Mouse (Mus musculus): ENCODE data around the gene Slc25a10. TPM values are rescaled to one million over a fixed set of nuclear protein-coding genes. Genes with fewer than 3 reads are reported as not detected.
A peak's percentile ranks its signal among the peaks of the same experiment; 100 is the strongest.

Gene Slc25a10
- polyA plus RNA-seq, 1 experiment from 2014 or later: 83.4 TPM

- Histone ChIP-seq H3K9me3 (ENCODE audit: low read length) (no peaks in the 10 kb centered on the region), H3K9ac (replicated peaks; ENCODE audit: low read depth) (peak overlapping the region; percentile 84), H3K36me3 (ENCODE audit: insufficient read depth, low read length) (peaks cover 3% of the 10 kb centered on the region; the same call in 1 of the 2 replicates), H3K27ac (ENCODE audit: low read length) (no peak overlapping the region; the same call in 1 of the 2 replicates), H3K4me2 (replicated peaks; ENCODE audit: low read depth, low read length) (peak overlapping the region; percentile 89), H3K4me1 (ENCODE audit: insufficient read depth, low read depth, low read length) (peaks cover 5% of the 10 kb centered on the region; the same call in 1 of the 2 replicates), H3K4me3 (ENCODE audit: low read depth, low read length) (peak overlapping the region; percentile 88), H3K27me3 (replicated peaks; ENCODE audit: insufficient read depth, low read length) (no peaks in the 10 kb centered on the region)
- ATAC-seq (no peak), DNase-seq (ENCODE audit: low spot score) (peak; percentile 17)
- 59% methylated on average over 6 of the region's 6 CpGs for WGBS
- TF ChIP-seq EP300 (IDR thresholded peaks at IDR 0.05): no peak
- TF ChIP-seq CTCF (IDR thresholded peaks at IDR 0.05): peak; percentile 51
Observed at GRCm38 (mm10) chr11:120458847-120459597, 32.6 kb upstream of the Slc25a10 start.

DNA sequence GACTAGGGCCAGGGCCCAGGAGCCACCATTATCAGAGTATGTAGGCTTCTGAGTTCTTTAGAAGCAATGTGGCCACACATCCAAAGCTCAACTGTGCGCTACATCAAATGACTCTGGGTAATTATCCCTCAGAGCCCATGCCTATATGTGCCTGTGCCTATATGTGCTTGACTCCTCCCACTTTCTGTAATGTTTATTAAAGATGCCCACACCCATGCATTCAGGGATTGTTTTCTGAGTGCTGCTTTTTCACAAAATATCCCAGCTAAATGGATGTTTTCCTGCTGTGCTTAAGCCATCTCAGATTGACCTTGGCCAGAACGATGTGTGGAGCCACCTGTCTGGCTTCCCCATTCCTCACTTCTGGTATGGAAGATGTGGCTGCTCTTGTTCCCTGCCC lies 28.1 kb upstream of the Slc25a10 start:
- peaks cover 4% of the 10 kb centered on the region; the same call in 1 of the 2 replicates for H3K36me3 ChIP-seq (ENCODE audit: insufficient read depth, low read length)
- no peaks in the 10 kb centered on the region for H3K27me3 ChIP-seq (replicated peaks; ENCODE audit: insufficient read depth, low read length)

GRCm38 (mm10) chr11:120464365-120464764 lies 27.3 kb upstream of the Slc25a10 start:
- H3K4me3 ChIP-seq (ENCODE audit: low read depth, low read length): no peak overlapping the region
- no peaks in the 10 kb centered on the region for H3K27me3 ChIP-seq (replicated peaks; ENCODE audit: insufficient read depth, low read length)
- 0 out of 2 replicates have a peak, but pooled peaks cover 8% of the 10 kb centered on the region for H3K4me1 ChIP-seq (ENCODE audit: insufficient read depth, low read depth, low read length)
- no peaks in the 10 kb centered on the region for H3K9me3 ChIP-seq (ENCODE audit: low read length)
- H3K9ac ChIP-seq (replicated peaks; ENCODE audit: low read depth): no peak overlapping the region
- ATAC-seq: no peak
- WGBS: 89% methylated on average over 5 of the region's 5 CpGs
- no peak overlapping the region for H3K27ac ChIP-seq (ENCODE audit: low read length)
- DNase-seq (ENCODE audit: low spot score): no peak
- TF ChIP-seq EP300 (IDR thresholded peaks at IDR 0.05) (no peak), CTCF (IDR thresholded peaks at IDR 0.05) (no peak)
- peaks cover 4% of the 10 kb centered on the region; the same call in 1 of the 2 replicates for H3K36me3 ChIP-seq (ENCODE audit: insufficient read depth, low read length)
- H3K4me2 ChIP-seq (replicated peaks; ENCODE audit: low read depth, low read length): no peak overlapping the region

More for the DNA sequence above, 28.1 kb upstream of the Slc25a10 start:
- peaks cover 11% of the 10 kb centered on the region; the same call in 1 of the 2 replicates for H3K4me1 ChIP-seq (ENCODE audit: insufficient read depth, low read depth, low read length)
- 78% methylated on average over 2 of the region's 2 CpGs for WGBS
- no peaks in the 10 kb centered on the region for H3K9me3 ChIP-seq (ENCODE audit: low read length)
- H3K4me2 ChIP-seq (replicated peaks; ENCODE audit: low read depth, low read length): no peak overlapping the region
- no peak overlapping the region for H3K4me3 ChIP-seq (ENCODE audit: low read depth, low read length)
- ATAC-seq (no peak), DNase-seq (ENCODE audit: low spot score) (no peak)
- no peak overlapping the region for H3K27ac ChIP-seq (ENCODE audit: low read length)
- TF ChIP-seq EP300 (IDR thresholded peaks at IDR 0.05) (no peak), CTCF (IDR thresholded peaks at IDR 0.05) (no peak)
- H3K9ac ChIP-seq (replicated peaks; ENCODE audit: low read depth): no peak overlapping the region

DNA sequence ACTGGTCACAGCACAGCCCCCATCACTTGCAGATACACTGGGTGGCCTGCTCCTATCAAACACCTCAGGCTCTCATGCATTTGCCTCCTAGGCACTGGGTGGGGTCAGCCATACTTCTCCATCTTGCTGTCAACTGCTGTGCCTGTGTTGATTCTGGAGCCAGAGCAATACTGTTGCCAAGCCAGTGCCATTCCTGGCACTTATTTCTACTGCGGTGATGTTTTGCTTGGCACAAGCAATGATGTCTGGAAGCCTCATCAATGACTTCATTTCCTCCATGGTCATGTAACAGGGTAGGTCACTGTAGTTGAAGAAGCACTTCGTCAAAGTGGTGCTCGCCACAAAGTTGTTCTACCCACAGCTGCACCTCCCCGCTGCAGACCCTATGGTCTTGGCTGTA lies 26.1 kb upstream of the Slc25a10 start:
- Histone ChIP-seq H3K27me3 (replicated peaks; ENCODE audit: insufficient read depth, low read length) (no peaks in the 10 kb centered on the region), H3K4me1 (ENCODE audit: insufficient read depth, low read depth, low read length) (0 out of 2 replicates have a peak, but pooled peaks cover 8% of the 10 kb centered on the region), H3K36me3 (ENCODE audit: insufficient read depth, low read length) (peaks cover 9% of the 10 kb centered on the region), H3K9me3 (ENCODE audit: low read length) (no peaks in the 10 kb centered on the region), H3K9ac (replicated peaks; ENCODE audit: low read depth) (no peak overlapping the region), H3K4me2 (replicated peaks; ENCODE audit: low read depth, low read length) (no peak overlapping the region), H3K4me3 (ENCODE audit: low read depth, low read length) (no peak overlapping the region), H3K27ac (ENCODE audit: low read length) (no peak overlapping the region)
- ATAC-seq (no peak), DNase-seq (ENCODE audit: low spot score) (no peak)
- WGBS: 78% methylated on average over 4 of the region's 4 CpGs
- TF ChIP-seq CTCF (IDR thresholded peaks at IDR 0.05): no peak
- no peak for TF ChIP-seq EP300 (IDR thresholded peaks at IDR 0.05)

- peak within 1 kb of the TSS; percentile 88 for H3K4me2 ChIP-seq (replicated peaks; ENCODE audit: low read depth, low read length)
- H3K27me3 ChIP-seq (replicated peaks; ENCODE audit: insufficient read depth, low read length): no peaks in the 10 kb centered on the region
- under 1% methylated on average over 44 of the region's 54 CpGs for WGBS
- peak within 1 kb of the TSS; percentile 82 for H3K4me3 ChIP-seq (ENCODE audit: low read depth, low read length)
- ATAC-seq (peak; percentile 100), DNase-seq (ENCODE audit: low spot score) (peak; percentile 98)
- TF ChIP-seq EP300 (IDR thresholded peaks at IDR 0.05): no peak
- H3K36me3 ChIP-seq (ENCODE audit: insufficient read depth, low read length): peaks cover 25% of the 10 kb centered on the region
- H3K9ac ChIP-seq (replicated peaks; ENCODE audit: low read depth): peak within 1 kb of the TSS; percentile 74
- no peaks in the 10 kb centered on the region for H3K9me3 ChIP-seq (ENCODE audit: low read length)
- 0 out of 2 replicates have a peak, but pooled peaks cover 8% of the 10 kb centered on the region for H3K4me1 ChIP-seq (ENCODE audit: insufficient read depth, low read depth, low read length)
- H3K27ac ChIP-seq (ENCODE audit: low read length): 0 out of 2 replicates have a peak within 1 kb of the TSS, but pooled peaks have one; percentile 33
Observed at GRCm38 (mm10) chr11:120467051-120467735, 24.4 kb upstream of the Slc25a10 start, which contains the start of gene Arl16. TSS of gene Arl16 (minus strand) at chr11:120467607.

DNA sequence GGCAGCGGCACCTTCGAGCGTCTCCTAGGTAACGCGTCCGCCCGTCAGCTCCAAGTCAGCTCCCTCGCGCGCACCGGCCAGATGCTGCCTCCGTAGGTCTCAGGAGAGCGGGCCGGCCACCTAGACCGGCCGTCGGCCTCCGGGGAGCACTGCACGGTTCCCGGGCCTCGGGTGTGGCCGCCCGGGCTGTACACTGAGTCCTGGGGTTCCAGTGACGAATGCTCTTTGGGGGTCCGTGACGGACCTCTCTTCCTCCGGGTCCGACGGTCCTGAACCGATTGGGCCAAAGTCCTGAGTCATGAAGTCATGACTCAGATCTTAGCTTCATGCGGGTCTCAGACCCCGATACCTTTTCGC lies 23.9 kb upstream of the Slc25a10 start:
- no peak overlapping the region for H3K27ac ChIP-seq (ENCODE audit: low read length)
- H3K27me3 ChIP-seq (replicated peaks; ENCODE audit: insufficient read depth, low read length): no peaks in the 10 kb centered on the region
- DNase-seq (ENCODE audit: low spot score) (no peak), ATAC-seq (no peak)
- peak overlapping the region; percentile 74 for H3K9ac ChIP-seq (replicated peaks; ENCODE audit: low read depth)
- H3K36me3 ChIP-seq (ENCODE audit: insufficient read depth, low read length): peaks cover 31% of the 10 kb centered on the region
- WGBS: 1% methylated on average over 32 of the region's 33 CpGs
- no peak for TF ChIP-seq CTCF (IDR thresholded peaks at IDR 0.05)
- no peak for TF ChIP-seq EP300 (IDR thresholded peaks at IDR 0.05)
- H3K4me3 ChIP-seq (ENCODE audit: low read depth, low read length): peak overlapping the region; percentile 82
- H3K4me1 ChIP-seq (ENCODE audit: insufficient read depth, low read depth, low read length): 0 out of 2 replicates have a peak, but pooled peaks cover 8% of the 10 kb centered on the region
- no peaks in the 10 kb centered on the region for H3K9me3 ChIP-seq (ENCODE audit: low read length)
- peak overlapping the region; percentile 88 for H3K4me2 ChIP-seq (replicated peaks; ENCODE audit: low read depth, low read length)

Data from lung, postnatal 0 days (tissue).